Mouse (Mus musculus): ENCODE results near the gene Znhit2. TPM values are rescaled to one million over a fixed set of nuclear protein-coding genes. Genes with fewer than 3 reads are reported as not detected.
A peak's percentile ranks its signal among the peaks of the same experiment; 100 is the strongest.

Gene Znhit2
- polyA plus RNA-seq, 1 experiment from 2014 or later = 33.0 TPM

GRCm38 (mm10) chr19:6067011-6067723, 6.2 kb downstream of the Znhit2 start:
- Histone ChIP-seq H3K9ac (peak overlapping the region; percentile 41), H3K27me3 (no peaks in the 10 kb centered on the region), H3K4me3 (peak overlapping the region; percentile 45), H3K4me2 (peak overlapping the region; percentile 82), H3K36me3 (peaks cover 28% of the 10 kb centered on the region), H3K9me3 (no peaks in the 10 kb centered on the region), H3K27ac (peak overlapping the region; percentile 72), H3K4me1 (peaks cover 30% of the 10 kb centered on the region)
- peak; percentile 30; the same call in 1 of the 2 replicates for ATAC-seq (ENCODE audit: insufficient number of reproducible peaks, low FRiP score, low TSS enrichment, low read depth)
- under 1% methylated on average over 30 of the region's 30 CpGs for WGBS

- peak within 1 kb of the TSS; percentile 72 for H3K27ac ChIP-seq
- 9% methylated on average over 33 of the region's 33 CpGs for WGBS
- peak; percentile 81 for ATAC-seq (ENCODE audit: insufficient number of reproducible peaks, low FRiP score, low TSS enrichment, low read depth)
- peaks cover 23% of the 10 kb centered on the region for H3K4me1 ChIP-seq
- H3K36me3 ChIP-seq = peaks cover 33% of the 10 kb centered on the region
- peak within 1 kb of the TSS; percentile 41 for H3K9ac ChIP-seq
- H3K4me3 ChIP-seq = peak within 1 kb of the TSS; percentile 45
- no peaks in the 10 kb centered on the region for H3K9me3 ChIP-seq
- H3K27me3 ChIP-seq = no peaks in the 10 kb centered on the region
- H3K4me2 ChIP-seq = peak within 1 kb of the TSS; percentile 82
Observed at GRCm38 (mm10) chr19:6067724-6068415, 6.9 kb downstream of the Znhit2 start, which contains the start of gene Tm7sf2. Gene Tm7sf2, minus strand, starts transcription at chr19:6068373.

- no peak overlapping the region for H3K4me3 ChIP-seq
- 79% methylated on average over 4 of the region's 4 CpGs for WGBS
- H3K36me3 ChIP-seq = peaks cover 40% of the 10 kb centered on the region
- H3K27me3 ChIP-seq = no peaks in the 10 kb centered on the region
- no peak overlapping the region for H3K27ac ChIP-seq
- no peak overlapping the region for H3K9ac ChIP-seq
- no peak for ATAC-seq (ENCODE audit: insufficient number of reproducible peaks, low FRiP score, low TSS enrichment, low read depth)
- peaks cover 23% of the 10 kb centered on the region for H3K4me1 ChIP-seq
- H3K4me2 ChIP-seq = no peak overlapping the region
- H3K9me3 ChIP-seq = no peaks in the 10 kb centered on the region
Observed at GRCm38 (mm10) chr19:6068951-6069350, 8.0 kb downstream of the Znhit2 start.

- no peak for ATAC-seq (ENCODE audit: insufficient number of reproducible peaks, low FRiP score, low TSS enrichment, low read depth)
- Histone ChIP-seq H3K36me3 (peaks cover 47% of the 10 kb centered on the region), H3K4me3 (no peak overlapping the region), H3K9ac (no peak overlapping the region), H3K4me2 (no peak overlapping the region), H3K27me3 (no peaks in the 10 kb centered on the region), H3K9me3 (no peaks in the 10 kb centered on the region), H3K27ac (no peak overlapping the region), H3K4me1 (peaks cover 23% of the 10 kb centered on the region)
- WGBS = 90% methylated on average over 10 of the region's 10 CpGs
Observed at GRCm38 (mm10) chr19:6069851-6070250, 8.9 kb downstream of the Znhit2 start.

DNA sequence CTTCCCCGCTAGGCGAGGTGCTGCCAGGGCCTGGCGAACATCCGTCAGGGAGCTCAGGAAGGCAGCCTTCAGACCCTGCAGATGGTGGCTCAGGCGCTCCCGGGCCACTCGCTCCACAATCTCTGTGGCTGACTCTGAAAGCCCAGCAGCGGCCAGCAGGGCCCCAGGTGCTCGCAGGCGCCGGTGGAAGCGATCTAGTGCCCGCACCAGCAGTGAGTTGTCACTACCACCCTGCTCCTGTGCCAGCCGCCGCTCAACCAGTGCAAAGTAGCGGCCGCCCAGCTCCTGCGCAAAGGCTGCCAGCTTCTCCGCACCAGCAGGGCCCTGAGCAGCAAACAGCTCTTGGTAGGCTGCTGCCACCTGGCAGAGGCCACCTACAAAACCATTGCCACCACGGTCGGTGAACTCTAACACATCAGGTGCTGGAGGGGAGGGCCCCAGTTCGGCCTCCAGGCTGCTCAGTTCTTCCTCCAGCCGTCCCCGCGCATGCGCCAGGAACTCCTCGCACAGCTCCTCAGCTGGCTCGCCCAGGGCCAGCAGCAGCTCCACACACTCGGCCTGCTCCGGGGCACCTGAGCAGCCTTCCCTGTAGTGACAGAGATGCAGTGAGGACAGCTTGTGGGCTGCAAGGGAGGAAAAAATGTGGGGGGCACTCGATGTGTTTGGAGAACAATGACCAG, 9.7 kb downstream of the Znhit2 start:
- no peak overlapping the region for H3K4me3 ChIP-seq
- peaks cover 28% of the 10 kb centered on the region for H3K4me1 ChIP-seq
- H3K36me3 ChIP-seq = peaks cover 48% of the 10 kb centered on the region
- H3K27me3 ChIP-seq = no peaks in the 10 kb centered on the region
- WGBS = 90% methylated on average over 31 of the region's 31 CpGs
- no peak for ATAC-seq (ENCODE audit: insufficient number of reproducible peaks, low FRiP score, low TSS enrichment, low read depth)
- no peak overlapping the region for H3K9ac ChIP-seq
- no peak overlapping the region for H3K4me2 ChIP-seq
- no peaks in the 10 kb centered on the region for H3K9me3 ChIP-seq
- no peak overlapping the region for H3K27ac ChIP-seq

- Histone ChIP-seq H3K27me3 (no peaks in the 10 kb centered on the region), H3K4me1 (peaks cover 31% of the 10 kb centered on the region), H3K9me3 (no peaks in the 10 kb centered on the region), H3K4me2 (no peak overlapping the region), H3K4me3 (no peak overlapping the region), H3K9ac (no peak overlapping the region), H3K36me3 (peaks cover 48% of the 10 kb centered on the region), H3K27ac (no peak overlapping the region)
- ATAC-seq (ENCODE audit: insufficient number of reproducible peaks, low FRiP score, low TSS enrichment, low read depth) = no peak
- 92% methylated on average over 19 of the region's 19 CpGs for WGBS
Observed at GRCm38 (mm10) chr19:6071261-6071660, 10.3 kb downstream of the Znhit2 start.

DNA sequence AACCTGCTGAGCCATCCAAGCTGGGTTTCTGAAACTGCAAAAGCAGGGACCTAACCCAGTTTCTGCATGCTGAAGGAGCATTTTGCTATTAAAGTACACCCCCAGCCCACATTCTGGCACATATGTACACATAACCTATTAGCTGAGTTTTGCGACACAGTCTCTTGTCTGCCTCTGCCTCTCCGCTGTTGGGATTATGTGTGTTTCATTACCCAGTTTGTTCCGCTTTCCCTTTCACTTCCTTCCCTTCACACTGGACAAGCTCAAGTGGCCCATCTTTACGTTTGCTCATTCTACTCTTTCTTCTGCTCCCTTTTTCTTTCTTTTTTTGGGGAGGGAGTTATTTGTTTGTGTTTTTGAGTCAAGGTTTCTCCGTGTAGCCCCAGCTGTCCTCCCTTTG, 12.9 kb downstream of the Znhit2 start:
- no peaks in the 10 kb centered on the region for H3K27me3 ChIP-seq
- no peak overlapping the region for H3K4me2 ChIP-seq
- ATAC-seq (ENCODE audit: insufficient number of reproducible peaks, low FRiP score, low TSS enrichment, low read depth) = no peak
- peaks cover 45% of the 10 kb centered on the region for H3K36me3 ChIP-seq
- no peak overlapping the region for H3K9ac ChIP-seq
- no peak overlapping the region for H3K27ac ChIP-seq
- peaks cover 13% of the 10 kb centered on the region for H3K4me1 ChIP-seq
- 91% methylated on average over 5 of the region's 5 CpGs for WGBS
- H3K4me3 ChIP-seq = no peak overlapping the region
- no peaks in the 10 kb centered on the region for H3K9me3 ChIP-seq

- Histone ChIP-seq H3K36me3 (peaks cover 43% of the 10 kb centered on the region), H3K27me3 (no peaks in the 10 kb centered on the region), H3K9ac (peak within 1 kb of the TSS; percentile 85), H3K9me3 (no peaks in the 10 kb centered on the region), H3K4me2 (peak within 1 kb of the TSS; percentile 70), H3K4me1 (peaks cover 13% of the 10 kb centered on the region), H3K27ac (peak within 1 kb of the TSS; percentile 90), H3K4me3 (peak within 1 kb of the TSS; percentile 90)
- peak; percentile 80 for ATAC-seq (ENCODE audit: insufficient number of reproducible peaks, low FRiP score, low TSS enrichment, low read depth)
- under 1% methylated on average over 33 of the region's 33 CpGs for WGBS
Observed at GRCm38 (mm10) chr19:6076564-6077393, 15.8 kb downstream of the Znhit2 start, which contains the start of gene Vps51. Gene Vps51, minus strand, starts transcription at chr19:6077231.

- ATAC-seq (ENCODE audit: insufficient number of reproducible peaks, low FRiP score, low TSS enrichment, low read depth) = no peak
- H3K9ac ChIP-seq = no peak within 1 kb of the TSS
- no peaks in the 10 kb centered on the region for H3K27me3 ChIP-seq
- H3K4me2 ChIP-seq = no peak within 1 kb of the TSS
- peaks cover 23% of the 10 kb centered on the region for H3K4me1 ChIP-seq
- H3K36me3 ChIP-seq = peaks cover 40% of the 10 kb centered on the region
- 93% methylated on average over 12 of the region's 12 CpGs for WGBS
- H3K9me3 ChIP-seq = no peaks in the 10 kb centered on the region
- H3K27ac ChIP-seq = no peak within 1 kb of the TSS
- H3K4me3 ChIP-seq = no peak within 1 kb of the TSS
Observed at GRCm38 (mm10) chr19:6079983-6080480, 19.0 kb downstream of the Znhit2 start, which contains the start of gene Tmem262. Gene Tmem262, plus strand, starts transcription at chr19:6080033.

DNA sequence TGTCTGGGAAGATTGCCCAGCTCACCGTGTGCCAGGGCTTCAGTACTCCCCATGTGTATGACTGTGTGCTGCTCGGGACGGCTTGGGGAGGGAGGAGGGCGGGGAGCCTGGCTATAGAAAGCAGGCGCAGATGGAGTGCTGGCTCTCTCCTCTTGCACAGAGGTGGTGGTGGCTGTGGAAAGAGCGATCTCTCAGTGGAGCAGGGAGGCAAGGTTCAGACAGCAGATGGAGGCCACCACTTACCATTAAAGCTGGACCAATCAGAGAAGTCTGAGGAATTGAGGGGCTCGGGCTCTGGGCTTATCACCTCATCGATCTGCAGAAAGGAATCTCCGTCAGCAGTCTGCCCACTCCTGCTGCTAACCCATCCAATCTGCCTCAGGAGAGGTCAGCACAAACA, 21.2 kb downstream of the Znhit2 start, which contains the start of gene Gm28374:
Gene Gm28374, minus strand, starts transcription at position 101 of the 400 bp plus-strand sequence.
- H3K4me1 ChIP-seq = peaks cover 22% of the 10 kb centered on the region
- no peaks in the 10 kb centered on the region for H3K9me3 ChIP-seq
- H3K27ac ChIP-seq = no peak within 1 kb of the TSS
- no peaks in the 10 kb centered on the region for H3K27me3 ChIP-seq
- WGBS = 89% methylated on average over 9 of the region's 9 CpGs
- H3K36me3 ChIP-seq = peaks cover 41% of the 10 kb centered on the region
- no peak within 1 kb of the TSS for H3K9ac ChIP-seq
- H3K4me3 ChIP-seq = no peak within 1 kb of the TSS
- H3K4me2 ChIP-seq = no peak within 1 kb of the TSS
- ATAC-seq (ENCODE audit: insufficient number of reproducible peaks, low FRiP score, low TSS enrichment, low read depth) = no peak
